Mouse (Mus musculus) lung, adult 2 months (tissue): Measurements from ENCODE around the gene Tab1.

Experiments used
- CTCF ChIP-seq: fragments of 200-500 bp; IDR thresholded peaks from 2 replicates; pipeline ENCODE4 v1.5.1; 2011; ENCODE audit warnings: mild to moderate bottlenecking, low read length, control low read depth; ENCODE audit not compliant: insufficient read depth
- POLR2A ChIP-seq: fragments of 200-500 bp; IDR thresholded peaks from 2 replicates; pipeline ENCODE4 v1.6.1; 2011; ENCODE audit warnings: low read depth, mild to moderate bottlenecking, control low read depth, low read length, borderline replicate concordance; ENCODE audit errors: extremely low read depth

- TF ChIP-seq CTCF, result no peak
- TF ChIP-seq POLR2A, result no peak
Measured at GRCm38 (mm10) chr15:80083740-80084139, 49.2 kb upstream of the Tab1 start.
